ENCODE assay signal across 33 mouse cellular contexts in the genomic region with DNA sequence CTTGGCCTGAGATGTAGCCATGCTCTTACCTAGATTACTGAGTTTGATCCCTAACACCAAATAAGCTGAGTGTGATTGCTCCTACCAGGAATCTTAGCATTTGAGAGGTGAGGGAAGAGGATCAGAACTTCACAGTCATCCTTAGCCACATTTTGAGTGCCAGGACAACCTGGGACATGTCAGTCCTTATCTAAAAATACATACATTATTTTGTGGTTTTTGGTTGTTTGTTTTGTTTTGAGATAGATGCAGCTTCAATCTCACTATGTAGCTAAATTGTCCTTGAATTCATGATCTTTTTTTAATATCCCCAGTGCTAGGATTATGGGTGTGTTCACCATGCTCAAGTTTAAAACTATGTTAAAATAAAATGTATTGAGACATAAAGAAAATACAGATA.
"Had no signal": no experiment of that assay in that cellular context is flagged by ENCODE, and none has a peak within 500 bp of the region (broad histone marks: within the 10 kb centered on the region; RNA-seq: fewer than 3 reads in every experiment).

No protein-coding gene starts in this region.

- H3K4me1 ChIP-seq: heart, embryonic 10.5 days; heart, embryonic 12.5 days; heart, embryonic 13.5 days; heart, embryonic 15.5 days; hindbrain, embryonic 10.5 days; hindbrain, embryonic 12.5 days; hindbrain, embryonic 13.5 days; hindbrain, embryonic 15.5 days; intestine, embryonic 15.5 days; kidney, embryonic 15.5 days had no signal

- H3K36me3 ChIP-seq: heart, embryonic 10.5 days; heart, embryonic 12.5 days; heart, embryonic 13.5 days; heart, embryonic 15.5 days; hindbrain, embryonic 10.5 days; hindbrain, embryonic 12.5 days; intestine, embryonic 15.5 days; kidney, embryonic 15.5 days had no signal

- H3K4me2 ChIP-seq: heart, embryonic 11.5 days; heart, embryonic 12.5 days; heart, embryonic 13.5 days; heart, embryonic 15.5 days; hindbrain, embryonic 12.5 days; hindbrain, embryonic 13.5 days; hindbrain, embryonic 14.5 days; hindbrain, embryonic 15.5 days; intestine, embryonic 15.5 days; kidney, embryonic 15.5 days had no signal

- H3K27ac ChIP-seq: heart, embryonic 10.5 days; heart, embryonic 13.5 days; heart, embryonic 15.5 days; hindbrain, embryonic 10.5 days; hindbrain, embryonic 12.5 days; hindbrain, embryonic 13.5 days; hindbrain, embryonic 14.5 days; hindbrain, embryonic 15.5 days; hindbrain, postnatal 0 days; intestine, embryonic 15.5 days; kidney, embryonic 15.5 days; kidney, postnatal 0 days; layer of hippocampus, adult 2 months had no signal

- H3K9ac ChIP-seq: heart, embryonic 12.5 days; heart, embryonic 13.5 days; heart, embryonic 15.5 days; hindbrain, embryonic 12.5 days; hindbrain, embryonic 13.5 days; hindbrain, embryonic 14.5 days; hindbrain, embryonic 15.5 days; intestine, embryonic 15.5 days; kidney, embryonic 15.5 days had no signal

- DNase-seq: heart, postnatal 10 days; heart, postnatal 14 days; heart, postnatal 36 days; heart, postnatal 4 days; kidney, adult 18-20 months; kidney, adult 2 months; kidney, adult 8-10 months; kidney, postnatal 10 days; kidney, postnatal 14 days; kidney, postnatal 25 days; kidney, postnatal 36 days; kidney, postnatal 4 days; layer of hippocampus, adult 9-11 months; layer of hippocampus, postnatal 36 days had no signal

- H3K4me3 ChIP-seq: heart, embryonic 10.5 days; heart, embryonic 12.5 days; heart, embryonic 13.5 days; heart, embryonic 15.5 days; hindbrain, embryonic 10.5 days; hindbrain, embryonic 12.5 days; hindbrain, embryonic 13.5 days; hindbrain, embryonic 15.5 days; intestine, embryonic 15.5 days; kidney, embryonic 15.5 days; layer of hippocampus, adult 2 months had no signal

- ATAC-seq: hindbrain, embryonic 16.5 days; hindbrain, postnatal 0 days; inflammation-experienced regulatory T-cells, adult 6 months; intestine, embryonic 15.5 days; intestine, embryonic 16.5 days; intestine, postnatal 0 days had no signal

- H3K27me3 ChIP-seq: heart, embryonic 12.5 days; heart, embryonic 13.5 days; heart, embryonic 15.5 days; hindbrain, embryonic 12.5 days; hindbrain, embryonic 13.5 days; hindbrain, embryonic 15.5 days; intestine, embryonic 15.5 days; kidney, embryonic 15.5 days had no signal

- H3K9me3 ChIP-seq: heart, embryonic 10.5 days; heart, embryonic 12.5 days; heart, embryonic 13.5 days; heart, embryonic 15.5 days; hindbrain, embryonic 10.5 days; hindbrain, embryonic 12.5 days; hindbrain, embryonic 13.5 days; hindbrain, embryonic 15.5 days; intestine, embryonic 15.5 days; kidney, embryonic 15.5 days had no signal
